ENCODE assay signal across 7 mouse cellular contexts in genomic region chr8:83971661-83972060, GRCm38 (mm10). TPM values are rescaled to one million over a fixed set of nuclear protein-coding genes. Genes with fewer than 3 reads are reported as not detected.
DNase-seq lines count a peak whose midpoint lies in the region; ATAC-seq lines count a peak whose summit lies in the region.

No protein-coding gene starts in this region.

- WGBS in lung, embryonic 16.5 days: 77% methylated on average over 6 of the region's 6 CpGs
- 80% methylated on average over 6 of the region's 6 CpGs for WGBS in forebrain, embryonic 15.5 days
- 75% methylated on average over 6 of the region's 6 CpGs for WGBS in limb, embryonic 15.5 days
- WGBS in stomach, embryonic 16.5 days: 81% methylated on average over 6 of the region's 6 CpGs

- H3K36me3 ChIP-seq in lung, embryonic 16.5 days (ENCODE audit: control insufficient read depth, insufficient read depth, low read length): peaks cover 15% of the 10 kb centered on the region
- peaks cover 6% of the 10 kb centered on the region; the same call in 1 of the 2 replicates for H3K36me3 ChIP-seq in forebrain, embryonic 15.5 days
- H3K36me3 ChIP-seq in limb, embryonic 15.5 days: peaks cover 14% of the 10 kb centered on the region; the same call in 1 of the 2 replicates
- no peaks in the 10 kb centered on the region; the same call in 1 of the 2 replicates for H3K36me3 ChIP-seq in stomach, embryonic 16.5 days (ENCODE audit: control insufficient read depth, insufficient read depth, low read length)

- DNase-seq in lung, adult 18-20 months: no peak
- no peak for DNase-seq in embryo, embryonic 10.5 days (ENCODE audit: low spot score)

- no peak overlapping the region for H3K27ac ChIP-seq in lung, embryonic 16.5 days (ENCODE audit: low read length)
- H3K27ac ChIP-seq in forebrain, embryonic 15.5 days (replicated peaks): peak overlapping the region; percentile 69; the same call in 1 of the 2 replicates
- H3K27ac ChIP-seq in limb, embryonic 15.5 days: peak overlapping the region; percentile 23; the same call in 1 of the 2 replicates
- H3K27ac ChIP-seq in stomach, embryonic 16.5 days (ENCODE audit: low read length): no peak overlapping the region

- H3K4me2 ChIP-seq in lung, embryonic 16.5 days (ENCODE audit: low read depth, low read length): peak overlapping the region; percentile 90
- peak overlapping the region; percentile 83 for H3K4me2 ChIP-seq in forebrain, embryonic 15.5 days (replicated peaks)
- H3K4me2 ChIP-seq in limb, embryonic 15.5 days: peak overlapping the region; percentile 87
- peak overlapping the region; percentile 78 for H3K4me2 ChIP-seq in stomach, embryonic 16.5 days (ENCODE audit: low read depth, low read length)

- H3K4me1 ChIP-seq in lung, embryonic 16.5 days (replicated peaks; ENCODE audit: control insufficient read depth, insufficient read depth, low read length): peaks cover 18% of the 10 kb centered on the region
- peaks cover 20% of the 10 kb centered on the region for H3K4me1 ChIP-seq in forebrain, embryonic 15.5 days
- H3K4me1 ChIP-seq in limb, embryonic 15.5 days: peaks cover 21% of the 10 kb centered on the region
- H3K4me1 ChIP-seq in stomach, embryonic 16.5 days (ENCODE audit: control insufficient read depth, insufficient read depth, low read length): peaks cover 20% of the 10 kb centered on the region; the same call in 1 of the 2 replicates

- no peak for ATAC-seq in lung, embryonic 16.5 days (ENCODE audit: low read depth)
- no peak for ATAC-seq in forebrain, embryonic 15.5 days (replicated peaks)
- no peak for ATAC-seq in limb, embryonic 15.5 days (ENCODE audit: insufficient number of reproducible peaks, low FRiP score, low TSS enrichment, low read depth)
- no peak for ATAC-seq in stomach, embryonic 16.5 days (ENCODE audit: insufficient read depth, low FRiP score)
- ATAC-seq in monocyte, adult 5-6 weeks (replicated peaks; ENCODE audit: insufficient number of reproducible peaks, low FRiP score, low TSS enrichment, poor library complexity, severe bottlenecking): no peak

- no peaks in the 10 kb centered on the region for H3K27me3 ChIP-seq in lung, embryonic 16.5 days (ENCODE audit: control insufficient read depth, insufficient read depth, low read depth, low read length)
- no peaks in the 10 kb centered on the region for H3K27me3 ChIP-seq in forebrain, embryonic 15.5 days
- no peaks in the 10 kb centered on the region for H3K27me3 ChIP-seq in limb, embryonic 15.5 days
- H3K27me3 ChIP-seq in stomach, embryonic 16.5 days (ENCODE audit: control insufficient read depth, insufficient read depth, low read length): no peaks in the 10 kb centered on the region

- no peaks in the 10 kb centered on the region for H3K9me3 ChIP-seq in lung, embryonic 16.5 days (ENCODE audit: control insufficient read depth, low read length)
- no peaks in the 10 kb centered on the region for H3K9me3 ChIP-seq in forebrain, embryonic 15.5 days
- no peaks in the 10 kb centered on the region for H3K9me3 ChIP-seq in limb, embryonic 15.5 days
- no peaks in the 10 kb centered on the region for H3K9me3 ChIP-seq in stomach, embryonic 16.5 days (replicated peaks; ENCODE audit: control insufficient read depth, low read length)

- H3K9ac ChIP-seq in lung, embryonic 16.5 days (ENCODE audit: low read length): peak overlapping the region; percentile 76; the same call in 1 of the 2 replicates
- peak overlapping the region; percentile 73 for H3K9ac ChIP-seq in forebrain, embryonic 15.5 days (replicated peaks)
- H3K9ac ChIP-seq in limb, embryonic 15.5 days: peak overlapping the region; percentile 51; the same call in 1 of the 2 replicates
- no peak overlapping the region for H3K9ac ChIP-seq in stomach, embryonic 16.5 days (ENCODE audit: low read length)

- peak overlapping the region; percentile 86 for H3K4me3 ChIP-seq in lung, embryonic 16.5 days (ENCODE audit: low read length)
- peak overlapping the region; percentile 90 for H3K4me3 ChIP-seq in forebrain, embryonic 15.5 days
- peak overlapping the region; percentile 100 for H3K4me3 ChIP-seq in limb, embryonic 15.5 days
- peak overlapping the region; percentile 83; the same call in 1 of the 2 replicates for H3K4me3 ChIP-seq in stomach, embryonic 16.5 days (replicated peaks; ENCODE audit: low read length)

RNA-seq across cellular contexts. Expression of gene Prkaca, which starts 1.1 kb away (rescaled TPM):
- polyA plus RNA-seq in lung, embryonic 16.5 days (2015; fragmentation: Nextera tagmentation; extraction: Ambion mirVana): 103 and 133 TPM in 2 replicates
- 169 and 178 TPM in 2 replicates for polyA plus RNA-seq in forebrain, embryonic 15.5 days (2015; fragmentation: Nextera tagmentation; extraction: Ambion mirVana)
- 171 and 227 TPM in 2 replicates for polyA plus RNA-seq in limb, embryonic 15.5 days (2015; fragmentation: Nextera tagmentation; extraction: Ambion mirVana)
- polyA plus RNA-seq in stomach, embryonic 16.5 days (2015; fragmentation: Nextera tagmentation; extraction: Ambion mirVana): 49.5 and 79.8 TPM in 2 replicates
- 14.5 to 24.5 TPM (median 18.8 TPM) in 3 replicates for total RNA-seq in monocyte, adult 5-6 weeks (2017)

RNA-seq across cellular contexts. Expression of gene Asf1b, which starts 16.4 kb away (rescaled TPM):
- polyA plus RNA-seq in lung, embryonic 16.5 days (2015; fragmentation: Nextera tagmentation; extraction: Ambion mirVana): 76.7 and 82.8 TPM in 2 replicates
- polyA plus RNA-seq in forebrain, embryonic 15.5 days (2015; fragmentation: Nextera tagmentation; extraction: Ambion mirVana): 20.7 and 22.2 TPM in 2 replicates
- 55.8 and 62.5 TPM in 2 replicates for polyA plus RNA-seq in limb, embryonic 15.5 days (2015; fragmentation: Nextera tagmentation; extraction: Ambion mirVana)
- 49.4 and 53.1 TPM in 2 replicates for polyA plus RNA-seq in stomach, embryonic 16.5 days (2015; fragmentation: Nextera tagmentation; extraction: Ambion mirVana)
- total RNA-seq in monocyte, adult 5-6 weeks (2017): 3.5 to 4.9 TPM (median 3.6 TPM) in 3 replicates

RNA-seq across cellular contexts. Expression of gene Gm10644, which starts 16.7 kb away (rescaled TPM):
- 0.69 and 1.1 TPM in 2 replicates for polyA plus RNA-seq in lung, embryonic 16.5 days (2015; fragmentation: Nextera tagmentation; extraction: Ambion mirVana)
- 0.74 and 0.95 TPM in 2 replicates for polyA plus RNA-seq in forebrain, embryonic 15.5 days (2015; fragmentation: Nextera tagmentation; extraction: Ambion mirVana)
- 0.35 and 0.37 TPM in 2 replicates for polyA plus RNA-seq in limb, embryonic 15.5 days (2015; fragmentation: Nextera tagmentation; extraction: Ambion mirVana)
- polyA plus RNA-seq in stomach, embryonic 16.5 days (2015; fragmentation: Nextera tagmentation; extraction: Ambion mirVana): 0.39 and 0.67 TPM in 2 replicates
- 0.10 to 0.58 TPM in 2 of 3 replicates, not detected in the other for total RNA-seq in monocyte, adult 5-6 weeks (2017)

RNA-seq across cellular contexts. Expression of gene Samd1, which starts 25.8 kb away (rescaled TPM):
- 8.4 and 11.0 TPM in 2 replicates for polyA plus RNA-seq in lung, embryonic 16.5 days (2015; fragmentation: Nextera tagmentation; extraction: Ambion mirVana)
- polyA plus RNA-seq in forebrain, embryonic 15.5 days (2015; fragmentation: Nextera tagmentation; extraction: Ambion mirVana): 8.5 and 9.5 TPM in 2 replicates
- 8.8 and 10.6 TPM in 2 replicates for polyA plus RNA-seq in limb, embryonic 15.5 days (2015; fragmentation: Nextera tagmentation; extraction: Ambion mirVana)
- polyA plus RNA-seq in stomach, embryonic 16.5 days (2015; fragmentation: Nextera tagmentation; extraction: Ambion mirVana): 6.6 and 7.4 TPM in 2 replicates
- total RNA-seq in monocyte, adult 5-6 weeks (2017): 26.3 to 44.6 TPM (median 35.4 TPM) in 3 replicates

RNA-seq across cellular contexts. Expression of gene 1700067K01Rik, which starts 29.6 kb away (rescaled TPM):
- polyA plus RNA-seq in lung, embryonic 16.5 days (2015; fragmentation: Nextera tagmentation; extraction: Ambion mirVana): 0.55 and 1.1 TPM in 2 replicates
- 1.4 TPM in 2 replicates for polyA plus RNA-seq in forebrain, embryonic 15.5 days (2015; fragmentation: Nextera tagmentation; extraction: Ambion mirVana)
- 0.58 and 1.00 TPM in 2 replicates for polyA plus RNA-seq in limb, embryonic 15.5 days (2015; fragmentation: Nextera tagmentation; extraction: Ambion mirVana)
- polyA plus RNA-seq in stomach, embryonic 16.5 days (2015; fragmentation: Nextera tagmentation; extraction: Ambion mirVana): 0.58 and 0.71 TPM in 2 replicates
- total RNA-seq in monocyte, adult 5-6 weeks (2017): not detected in 3 replicates

Comparison
In these comparisons a context has a peak if more than half of its experiments do, and no peak if none do; other contexts are left out.
1. H3K27ac ChIP-seq: peak in forebrain, embryonic 15.5 days (single experiment) and limb, embryonic 15.5 days (single experiment); none in lung, embryonic 16.5 days (single experiment) and stomach, embryonic 16.5 days (single experiment).
2. Peak in every context shown above with its lines, with median percentiles within 50 percentile points of each other: H3K4me2 ChIP-seq and H3K4me3 ChIP-seq.